Mouse (Mus musculus) hindbrain, postnatal 0 days (tissue): ENCODE measurements around the gene Fcgrt. TPM values are rescaled to one million over a fixed set of nuclear protein-coding genes. Genes with fewer than 3 reads are reported as not detected.

Source experiments
- ATAC-seq: fragments of 200-750 bp; cut with Nextera tagmentation; 2 replicates; pipeline ENCODE4 v1.8.0; 2017; ENCODE audit warnings: mild to moderate bottlenecking, moderate TSS enrichment, moderate library complexity
- DNase-seq: peaks from one replicate; pipeline ENCODE4 v3.0.0-alpha.2; 2015; ENCODE audit warnings: low spot score
- H3K27ac ChIP-seq: fragments of 300-500 bp; sonication (generic); 2 replicates; pipeline ENCODE4 v1.5.1; 2014; ENCODE audit warnings: mild to moderate bottlenecking
- H3K27me3 ChIP-seq: fragments of 300-500 bp; sonication (generic); 2 replicates; pipeline ENCODE4 v1.6.1; 2014; ENCODE audit warnings: low read length, mixed read lengths; ENCODE audit not compliant: insufficient read depth
- H3K36me3 ChIP-seq: fragments of 300-500 bp; sonication (generic); 2 replicates; pipeline ENCODE4 v1.6.1; 2014; ENCODE audit warnings: low read length, mixed read lengths; ENCODE audit not compliant: insufficient read depth
- H3K4me1 ChIP-seq: fragments of 300-500 bp; sonication (generic); 2 replicates; pipeline ENCODE4 v1.6.1; 2014; ENCODE audit warnings: antibody characterized with exemption, low read length, mixed read lengths; ENCODE audit not compliant: insufficient read depth
- H3K4me2 ChIP-seq: fragments of 300-500 bp; sonication (generic); 2 replicates; pipeline ENCODE4 v1.6.1; 2014; ENCODE audit warnings: low read depth, mild to moderate bottlenecking, low read length, moderate library complexity, mixed read lengths
- H3K4me3 ChIP-seq: fragments of 300-500 bp; sonication (generic); 2 replicates; pipeline ENCODE4 v1.5.1; 2014; ENCODE audit warnings: low read length
- H3K9ac ChIP-seq: fragments of 300-500 bp; sonication (generic); replicated peaks from 2 replicates; pipeline ENCODE4 v1.6.1; 2014; ENCODE audit warnings: mild to moderate bottlenecking, low read length, moderate library complexity, mixed read lengths
- H3K9me3 ChIP-seq: fragments of 300-500 bp; sonication (generic); 2 replicates; pipeline ENCODE4 v1.6.1; 2016; ENCODE audit warnings: low read length, mixed read lengths
- CTCF ChIP-seq: IDR thresholded peaks from 2 replicates; pipeline ENCODE4 v1.5.1; 2016; ENCODE audit warnings: antibody characterized with exemption, control low read depth, low read depth
- WGBS: fragments of 180-500 bp; shearing (Covaris S2); extraction: QIAGEN DNeasy Blood & Tissue Kit; methylation state at CpG from one replicate; pipeline ENCODE4 v1.1.7; 2014; 5-methylcytosine and 5-hydroxymethylcytosine counted together
- polyA plus RNA-seq: library from polyadenylated mRNA; unstranded; fragments of >200 nt; fragmentation: Nextera tagmentation; extraction: Ambion mirVana; gene quantifications from 2 replicates; pipeline ENCODE4 v1.2.1, GENCODE M21; 2015
- total RNA-seq: library from RNA; depleted of rRNA; stranded (reverse); fragments of >200 nt; gene quantifications from 2 replicates; pipeline ENCODE4 v1.2.3, GENCODE M21; 2014

Gene Fcgrt
- total and polyA plus RNA-seq, 2 experiments from 2014 or later, result 32.9 to 45.9 TPM

DNA sequence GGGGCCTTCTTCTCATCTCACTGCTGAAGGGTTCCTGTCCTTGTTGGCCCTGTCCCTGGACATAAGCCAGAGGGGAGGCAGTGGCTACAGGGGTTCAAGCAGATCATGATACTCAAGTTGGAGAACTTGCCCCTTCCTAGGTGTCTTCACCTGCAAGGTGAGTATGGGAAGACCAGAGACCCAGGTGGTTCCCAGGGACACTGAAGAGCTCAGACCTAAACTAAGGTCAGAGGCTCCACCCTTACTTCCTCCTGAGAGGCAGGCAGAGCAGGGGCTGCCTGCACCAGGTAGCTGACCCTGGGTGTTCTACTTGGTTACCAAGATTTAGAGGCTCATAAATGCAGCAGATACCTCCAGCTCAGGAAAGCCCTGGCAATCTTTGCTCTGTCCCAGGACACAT is 18.3 kb upstream of the Fcgrt start:
- no peak overlapping the region for H3K4me3 ChIP-seq
- no peak overlapping the region for H3K27ac ChIP-seq
- H3K9me3 ChIP-seq, result no peaks in the 10 kb centered on the region
- no peaks in the 10 kb centered on the region for H3K27me3 ChIP-seq
- peaks cover 66% of the 10 kb centered on the region for H3K36me3 ChIP-seq
- DNase-seq, result no peak
- H3K4me2 ChIP-seq, result no peak overlapping the region
- no peak for TF ChIP-seq CTCF
- H3K9ac ChIP-seq, result no peak overlapping the region
- ATAC-seq, result no peak
- peaks cover 8% of the 10 kb centered on the region for H3K4me1 ChIP-seq

DNA sequence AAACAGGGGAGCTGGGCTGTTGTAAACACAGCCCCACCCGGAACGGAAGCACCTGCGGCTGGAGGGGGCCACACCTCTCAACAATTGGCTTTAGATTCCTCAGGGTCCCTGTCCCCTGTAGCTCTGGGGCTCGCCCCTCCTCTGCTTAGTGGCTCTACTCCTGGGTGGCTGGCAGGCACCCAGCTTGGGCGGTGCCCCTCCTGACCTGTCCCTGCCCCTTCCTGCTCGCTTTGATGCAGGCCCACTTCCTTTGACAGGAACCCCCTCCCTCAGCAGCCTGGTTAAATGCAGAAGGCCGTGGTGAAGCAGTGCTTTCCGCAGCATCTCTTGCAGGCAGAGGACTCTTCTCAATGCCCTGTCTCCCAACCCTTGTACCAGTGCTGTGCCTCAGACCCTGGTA is 17.8 kb upstream of the Fcgrt start:
- no peaks in the 10 kb centered on the region for H3K9me3 ChIP-seq
- peaks cover 6% of the 10 kb centered on the region for H3K4me1 ChIP-seq
- whole genome bisulfite sequencing, result 62% methylated on average over 8 of the region's 8 CpGs
- H3K27ac ChIP-seq, result no peak overlapping the region; the same call in 1 of the 2 replicates
- no peak for TF ChIP-seq CTCF
- DNase-seq (no peak), ATAC-seq (no peak)
- no peaks in the 10 kb centered on the region for H3K27me3 ChIP-seq
- no peak overlapping the region for H3K9ac ChIP-seq
- peaks cover 60% of the 10 kb centered on the region for H3K36me3 ChIP-seq
- no peak overlapping the region for H3K4me2 ChIP-seq
- H3K4me3 ChIP-seq, result no peak overlapping the region

DNA sequence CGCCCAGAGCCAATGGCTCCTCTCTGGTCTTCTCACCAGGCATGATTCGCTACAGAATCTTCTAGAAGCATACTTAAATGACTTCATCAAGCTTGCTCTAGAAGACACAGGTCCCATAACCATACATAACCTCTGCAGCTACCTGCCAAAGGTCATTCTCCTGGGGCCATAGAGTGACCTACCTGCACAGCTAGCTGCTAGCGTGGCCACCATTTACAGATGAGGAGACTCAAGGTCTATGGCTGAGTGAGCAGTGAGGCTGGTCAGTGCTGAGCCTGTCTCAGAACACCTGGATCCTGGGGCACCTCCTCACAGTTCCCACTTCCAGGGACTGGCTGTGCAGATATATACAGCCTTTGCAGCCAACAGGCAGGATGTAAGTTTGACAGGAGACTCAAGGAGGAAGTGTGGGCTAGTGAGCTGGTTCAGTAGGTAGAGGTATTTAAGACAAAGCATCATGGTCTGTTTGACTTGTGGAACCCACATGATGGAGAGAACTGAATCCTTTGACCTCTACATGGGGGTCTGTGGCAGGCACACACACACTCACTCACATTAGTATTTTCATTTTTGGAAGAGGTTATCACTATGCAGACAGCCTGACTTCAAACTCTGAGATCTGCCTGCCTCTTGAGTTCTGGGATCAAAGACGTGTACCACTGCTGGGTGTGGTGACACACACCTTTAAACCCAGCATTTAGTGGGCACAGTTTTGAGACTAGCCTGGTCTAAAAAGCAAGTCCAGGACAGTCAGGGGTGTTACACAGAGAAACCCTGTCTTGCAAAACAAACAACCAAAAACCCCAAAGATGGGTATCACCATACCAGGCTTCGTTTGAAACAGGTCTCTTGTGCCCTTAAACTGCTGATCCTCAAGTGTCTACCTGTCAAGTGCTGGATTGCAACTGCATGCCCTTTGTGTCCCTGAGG is 16.4 kb upstream of the Fcgrt start:
- H3K27ac ChIP-seq, result no peak overlapping the region
- TF ChIP-seq CTCF, result no peak
- H3K4me3 ChIP-seq, result no peak overlapping the region
- 77% methylated on average over 5 of the region's 5 CpGs for WGBS
- ATAC-seq, result no peak
- no peaks in the 10 kb centered on the region for H3K27me3 ChIP-seq
- H3K4me1 ChIP-seq, result peaks cover 6% of the 10 kb centered on the region
- no peak overlapping the region for H3K4me2 ChIP-seq
- peaks cover 47% of the 10 kb centered on the region for H3K36me3 ChIP-seq
- H3K9me3 ChIP-seq, result no peaks in the 10 kb centered on the region
- no peak overlapping the region for H3K9ac ChIP-seq
- no peak for DNase-seq

GRCm38 (mm10) chr7:45118336-45118735 is 14.7 kb upstream of the Fcgrt start:
- no peak overlapping the region for H3K4me2 ChIP-seq
- H3K9me3 ChIP-seq, result no peaks in the 10 kb centered on the region
- TF ChIP-seq CTCF, result no peak
- H3K27ac ChIP-seq, result no peak overlapping the region
- 92% methylated on average over 6 of the region's 6 CpGs for WGBS
- peaks cover 46% of the 10 kb centered on the region for H3K36me3 ChIP-seq
- peaks cover 6% of the 10 kb centered on the region for H3K4me1 ChIP-seq
- H3K9ac ChIP-seq, result no peak overlapping the region
- no peak overlapping the region for H3K4me3 ChIP-seq
- ATAC-seq (no peak), DNase-seq (no peak)
- H3K27me3 ChIP-seq, result no peaks in the 10 kb centered on the region

- Histone ChIP-seq H3K9ac (no peak overlapping the region), H3K27me3 (no peaks in the 10 kb centered on the region), H3K36me3 (peaks cover 40% of the 10 kb centered on the region), H3K4me1 (no peaks in the 10 kb centered on the region), H3K4me2 (no peak overlapping the region), H3K27ac (no peak overlapping the region), H3K4me3 (no peak overlapping the region), H3K9me3 (no peaks in the 10 kb centered on the region)
- 81% methylated on average over 8 of the region's 8 CpGs for WGBS
- TF ChIP-seq CTCF, result no peak
- ATAC-seq (no peak), DNase-seq (no peak)
Observed at GRCm38 (mm10) chr7:45117566-45117965, 13.9 kb upstream of the Fcgrt start.

DNA sequence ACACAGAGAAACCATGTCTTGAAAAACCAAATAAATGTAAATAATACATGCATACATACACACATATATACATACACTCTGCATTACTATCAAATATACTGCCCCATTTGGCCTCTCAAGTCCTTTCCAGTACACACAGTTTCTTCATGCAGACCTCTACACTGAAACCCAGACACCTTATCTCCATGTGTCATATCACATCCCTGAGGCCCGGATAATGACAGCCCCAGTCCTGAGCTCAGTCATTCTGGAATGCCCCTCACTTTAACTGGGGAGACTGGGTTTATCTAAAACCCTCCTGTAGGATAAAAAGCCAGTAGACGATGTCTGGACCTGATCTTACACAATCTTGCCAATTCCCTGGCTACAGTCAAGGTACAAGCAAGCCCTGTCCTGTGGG is 9.8 kb upstream of the Fcgrt start:
- DNase-seq (no peak), ATAC-seq (no peak)
- Histone ChIP-seq H3K4me2 (no peak overlapping the region), H3K9ac (no peak overlapping the region), H3K36me3 (0 out of 2 replicates have a peak, but pooled peaks cover 4% of the 10 kb centered on the region), H3K27me3 (no peaks in the 10 kb centered on the region), H3K9me3 (no peaks in the 10 kb centered on the region), H3K4me3 (no peak overlapping the region), H3K27ac (no peak overlapping the region), H3K4me1 (no peaks in the 10 kb centered on the region)
- TF ChIP-seq CTCF, result no peak
- 90% methylated on average over 2 of the region's 2 CpGs for WGBS

- 74% methylated on average over 3 of the region's 3 CpGs for WGBS
- no peak for ATAC-seq
- Histone ChIP-seq H3K9me3 (no peaks in the 10 kb centered on the region), H3K9ac (no peak overlapping the region), H3K4me1 (no peaks in the 10 kb centered on the region), H3K27ac (no peak overlapping the region), H3K4me2 (no peak overlapping the region), H3K36me3 (no peaks in the 10 kb centered on the region), H3K27me3 (no peaks in the 10 kb centered on the region), H3K4me3 (no peak overlapping the region)
- TF ChIP-seq CTCF, result no peak
- DNase-seq, result no peak
Observed at GRCm38 (mm10) chr7:45112529-45112928, 8.9 kb upstream of the Fcgrt start.
